Mouse (Mus musculus) stomach, embryonic 14.5 days (tissue): ENCODE results near the gene Stac2. TPM values are rescaled to one million over a fixed set of nuclear protein-coding genes. Genes with fewer than 3 reads are reported as not detected.

ENCODE experiments used
- ATAC-seq: fragments of 200-750 bp; cut with Nextera tagmentation; 2 replicates; pipeline ENCODE4 v1.8.0; 2017; ENCODE audit warnings: low read depth, moderate TSS enrichment; ENCODE audit not compliant: insufficient number of reproducible peaks, insufficient read depth, low FRiP score
- H3K27ac ChIP-seq: fragments of 300-500 bp; sonication (generic); 2 replicates; pipeline ENCODE4 v1.5.1; 2014; ENCODE audit warnings: mild to moderate bottlenecking, low read length, moderate library complexity, mixed read lengths
- H3K27me3 ChIP-seq: fragments of 300-500 bp; sonication (generic); 2 replicates; pipeline ENCODE4 v1.6.1; 2014; ENCODE audit warnings: low read length, control low read depth, mixed read lengths; ENCODE audit not compliant: control insufficient read depth, insufficient read depth
- H3K36me3 ChIP-seq: fragments of 300-500 bp; sonication (generic); 2 replicates; pipeline ENCODE4 v1.6.1; 2014; ENCODE audit warnings: mild to moderate bottlenecking, control low read depth, low read length, moderate library complexity, mixed read lengths; ENCODE audit not compliant: control insufficient read depth, insufficient read depth
- H3K4me1 ChIP-seq: fragments of 300-500 bp; sonication (generic); 2 replicates; pipeline ENCODE4 v1.6.1; 2014; ENCODE audit warnings: low read length, control low read depth, mixed read lengths; ENCODE audit not compliant: control insufficient read depth, insufficient read depth
- H3K4me2 ChIP-seq: fragments of 300-500 bp; sonication (generic); replicated peaks from 2 replicates; pipeline ENCODE4 v1.6.1; 2014; ENCODE audit warnings: low read depth, low read length, control low read depth
- H3K4me3 ChIP-seq: fragments of 300-500 bp; sonication (generic); 2 replicates; pipeline ENCODE4 v1.5.1; 2014; ENCODE audit warnings: low read depth, low read length, control low read depth
- H3K9ac ChIP-seq: fragments of 300-500 bp; sonication (generic); replicated peaks from 2 replicates; pipeline ENCODE4 v1.6.1; 2014; ENCODE audit warnings: low read depth, mild to moderate bottlenecking, control low read depth, low read length, moderate library complexity, mixed read lengths
- H3K9me3 ChIP-seq: fragments of 300-500 bp; sonication (generic); 2 replicates; pipeline ENCODE4 v1.6.1; 2016; ENCODE audit warnings: low read depth, low read length, control low read depth; ENCODE audit not compliant: control insufficient read depth
- WGBS: fragments of 180-500 bp; shearing (Covaris S2); extraction: QIAGEN DNeasy Blood & Tissue Kit; methylation state at CpG from one replicate; pipeline ENCODE4 v1.1.7; 2014; 5-methylcytosine and 5-hydroxymethylcytosine counted together
- polyA plus RNA-seq: library from polyadenylated mRNA; unstranded; fragments of >200 nt; fragmentation: Nextera tagmentation; extraction: Ambion mirVana; gene quantifications from 2 replicates; pipeline ENCODE4 v1.2.1, GENCODE M21; 2014

Stac2 gene
- polyA plus RNA-seq, 1 experiment from 2014 or later = 0.30 TPM

DNA sequence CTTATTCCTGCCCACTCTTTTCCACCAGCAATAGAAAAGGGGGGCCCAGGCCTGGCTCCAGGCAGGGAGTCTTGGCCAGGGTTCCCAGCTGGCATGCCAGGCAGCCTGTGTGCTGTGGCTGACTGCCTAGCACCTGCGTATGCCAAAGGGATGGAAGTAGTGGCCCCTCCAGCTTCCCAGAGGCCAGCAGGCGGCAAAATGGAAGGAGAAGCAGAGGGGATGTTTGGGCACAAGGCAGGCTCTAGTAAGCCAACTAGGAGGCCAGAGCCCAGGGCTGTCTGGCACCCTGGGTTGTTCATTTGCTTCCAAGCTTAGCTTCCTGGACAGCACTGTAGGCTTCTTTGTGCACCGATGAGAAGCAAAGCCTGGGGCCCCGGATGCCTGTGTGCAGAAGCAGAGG lies 5.5 kb downstream of the Stac2 start:
- Histone ChIP-seq H3K4me2 (no peak overlapping the region), H3K4me1 (0 out of 2 replicates have a peak, but pooled peaks cover 7% of the 10 kb centered on the region), H3K9ac (no peak overlapping the region), H3K27me3 (peaks cover 23% of the 10 kb centered on the region), H3K9me3 (no peaks in the 10 kb centered on the region), H3K36me3 (no peaks in the 10 kb centered on the region), H3K27ac (no peak overlapping the region), H3K4me3 (no peak overlapping the region)
- WGBS = 83% methylated on average over 4 of the region's 4 CpGs
- ATAC-seq = no peak

DNA sequence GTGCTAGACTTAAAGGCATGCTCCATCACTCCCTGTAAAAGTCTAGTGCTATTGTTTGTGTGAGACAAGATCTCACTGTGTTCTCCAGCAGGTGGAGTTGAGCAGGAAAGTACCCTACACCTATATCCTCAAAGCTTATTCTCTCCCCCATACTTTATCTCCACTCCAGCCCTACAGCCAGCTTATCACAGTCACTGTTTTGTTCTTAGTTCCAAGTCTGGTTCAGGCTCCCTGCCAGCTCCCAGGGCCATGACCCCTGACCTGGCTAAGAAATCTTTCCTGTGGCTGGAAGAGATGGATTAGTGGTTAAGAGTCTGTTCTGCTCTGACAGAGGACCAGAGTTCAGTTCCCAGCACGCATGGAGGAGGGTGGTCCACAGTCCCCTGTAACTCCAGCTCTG lies 6.8 kb downstream of the Stac2 start:
- no peaks in the 10 kb centered on the region for H3K9me3 ChIP-seq
- H3K4me1 ChIP-seq = no peaks in the 10 kb centered on the region
- H3K4me3 ChIP-seq = no peak overlapping the region
- H3K27ac ChIP-seq = no peak overlapping the region
- peaks cover 10% of the 10 kb centered on the region for H3K27me3 ChIP-seq
- no peak overlapping the region for H3K4me2 ChIP-seq
- H3K9ac ChIP-seq = no peak overlapping the region
- 40% methylated on average over 1 of the region's 1 CpGs for WGBS
- H3K36me3 ChIP-seq = no peaks in the 10 kb centered on the region
- ATAC-seq = no peak

GRCm38 (mm10) chr11:98045596-98045995 lies 7.7 kb downstream of the Stac2 start:
- no peak for ATAC-seq
- WGBS = 65% methylated on average over 4 of the region's 4 CpGs

DNA sequence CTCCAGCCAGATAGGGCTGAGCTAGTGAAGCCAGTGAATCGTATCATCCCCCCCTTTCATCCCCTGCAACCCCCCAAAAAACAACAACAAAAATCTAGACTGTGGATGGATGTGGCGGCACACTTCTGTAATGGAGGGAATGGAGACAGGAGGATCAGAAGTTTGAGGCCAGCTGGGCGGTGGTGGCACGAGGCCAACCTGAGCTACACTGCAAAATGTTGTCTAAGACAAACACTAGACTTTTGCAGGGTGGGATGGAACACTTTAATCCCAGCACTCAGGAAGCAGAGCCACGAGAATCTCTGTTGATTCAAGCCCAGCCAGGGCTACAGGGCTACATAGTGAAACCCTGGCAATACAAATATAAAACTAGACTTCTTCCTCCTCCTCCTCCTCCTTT lies 9.2 kb downstream of the Stac2 start:
- H3K4me3 ChIP-seq = no peak overlapping the region
- no peak overlapping the region for H3K4me2 ChIP-seq
- no peaks in the 10 kb centered on the region for H3K27me3 ChIP-seq
- no peaks in the 10 kb centered on the region for H3K36me3 ChIP-seq
- H3K27ac ChIP-seq = no peak overlapping the region
- H3K9ac ChIP-seq = no peak overlapping the region
- H3K4me1 ChIP-seq = no peaks in the 10 kb centered on the region
- 61% methylated on average over 5 of the region's 5 CpGs for WGBS
- ATAC-seq = no peak
- no peaks in the 10 kb centered on the region for H3K9me3 ChIP-seq

More at GRCm38 (mm10) chr11:98045596-98045995, 7.7 kb downstream of the Stac2 start:
- Histone ChIP-seq H3K4me2 (no peak overlapping the region), H3K9me3 (no peaks in the 10 kb centered on the region), H3K4me1 (no peaks in the 10 kb centered on the region), H3K9ac (no peak overlapping the region), H3K27me3 (peaks cover 1% of the 10 kb centered on the region), H3K4me3 (no peak overlapping the region), H3K36me3 (no peaks in the 10 kb centered on the region), H3K27ac (no peak overlapping the region)

DNA sequence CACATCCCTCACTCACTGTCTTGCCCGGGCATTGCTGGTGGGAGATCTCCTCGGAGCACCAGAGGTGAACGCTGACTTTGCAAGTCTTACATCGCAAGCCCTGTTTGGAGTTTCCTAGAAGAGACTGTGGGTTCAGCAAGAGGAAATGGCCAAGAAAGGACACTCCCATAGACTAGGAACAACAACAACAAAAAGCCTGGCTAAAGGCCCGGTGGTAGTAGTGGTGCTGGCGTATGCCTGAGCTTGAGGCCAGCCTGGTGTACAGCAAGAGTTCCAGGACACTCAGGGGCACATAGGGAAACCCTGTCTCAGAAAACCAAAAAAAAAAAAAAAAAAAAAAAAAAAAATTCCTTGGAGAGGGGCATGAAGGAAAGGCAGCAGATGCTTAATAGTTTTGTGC lies 10.5 kb downstream of the Stac2 start:
- WGBS = 74% methylated on average over 6 of the region's 6 CpGs
- ATAC-seq = no peak

DNA sequence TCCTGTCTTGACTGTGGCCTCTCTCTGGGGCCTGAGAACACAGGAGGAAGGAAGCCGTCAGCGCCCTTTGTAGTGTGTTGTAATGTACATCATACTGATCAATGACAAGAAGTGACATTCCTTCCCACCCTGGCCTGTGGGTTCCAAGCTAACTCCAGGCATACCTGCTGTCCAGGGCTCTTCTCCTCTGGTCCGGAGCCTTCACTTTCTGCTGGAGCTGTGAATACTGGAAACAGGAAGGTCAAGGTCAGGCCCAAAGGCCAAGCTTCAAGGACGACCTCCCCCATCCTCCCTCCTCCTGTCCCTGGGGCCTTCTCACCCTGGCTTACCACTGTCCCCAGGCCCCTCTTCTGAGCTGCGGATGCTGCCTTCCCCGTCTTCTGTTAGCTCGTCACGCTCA lies 12.3 kb downstream of the Stac2 start:
- ATAC-seq = no peak
- whole genome bisulfite sequencing = 77% methylated on average over 8 of the region's 8 CpGs
- no peak overlapping the region for H3K9ac ChIP-seq

More for the DNA sequence above, 10.5 kb downstream of the Stac2 start:
- no peaks in the 10 kb centered on the region for H3K27me3 ChIP-seq
- no peaks in the 10 kb centered on the region for H3K9me3 ChIP-seq
- no peaks in the 10 kb centered on the region for H3K36me3 ChIP-seq
- no peak overlapping the region for H3K4me3 ChIP-seq
- no peak overlapping the region for H3K9ac ChIP-seq
- H3K4me1 ChIP-seq = no peaks in the 10 kb centered on the region
- no peak overlapping the region for H3K27ac ChIP-seq
- H3K4me2 ChIP-seq = no peak overlapping the region

DNA sequence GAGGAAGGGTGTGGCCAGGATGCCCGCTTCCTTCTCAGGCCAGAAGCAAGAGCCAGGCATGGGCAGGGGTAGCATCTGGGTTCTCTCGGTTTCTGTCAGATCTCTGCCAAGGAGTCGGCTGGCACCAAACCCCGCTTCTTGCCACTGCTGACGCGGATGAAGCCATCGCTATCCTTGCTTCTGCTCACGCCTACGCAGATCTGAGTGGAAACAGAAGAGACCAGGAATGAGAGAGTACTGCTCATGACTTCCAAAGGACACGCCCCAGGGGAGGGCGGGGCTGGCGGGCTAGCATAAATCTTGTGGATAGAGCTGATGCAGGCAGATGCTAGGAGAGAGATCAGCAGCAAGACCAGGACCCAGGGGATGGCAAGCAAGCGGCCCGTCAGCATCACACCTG lies 15.4 kb downstream of the Stac2 start:
- no peaks in the 10 kb centered on the region for H3K9me3 ChIP-seq
- H3K27ac ChIP-seq = no peak overlapping the region
- H3K4me3 ChIP-seq = no peak overlapping the region
- no peaks in the 10 kb centered on the region for H3K36me3 ChIP-seq
- WGBS = 57% methylated on average over 14 of the region's 14 CpGs
- H3K4me2 ChIP-seq = no peak overlapping the region
- ATAC-seq = no peak
- H3K4me1 ChIP-seq = peaks cover 9% of the 10 kb centered on the region; the same call in 1 of the 2 replicates
- no peak overlapping the region for H3K9ac ChIP-seq
- no peaks in the 10 kb centered on the region for H3K27me3 ChIP-seq

More for the DNA sequence above, 12.3 kb downstream of the Stac2 start:
- Histone ChIP-seq H3K9me3 (no peaks in the 10 kb centered on the region), H3K4me1 (no peaks in the 10 kb centered on the region), H3K27me3 (no peaks in the 10 kb centered on the region), H3K4me2 (no peak overlapping the region), H3K4me3 (no peak overlapping the region), H3K27ac (no peak overlapping the region), H3K36me3 (no peaks in the 10 kb centered on the region)

DNA sequence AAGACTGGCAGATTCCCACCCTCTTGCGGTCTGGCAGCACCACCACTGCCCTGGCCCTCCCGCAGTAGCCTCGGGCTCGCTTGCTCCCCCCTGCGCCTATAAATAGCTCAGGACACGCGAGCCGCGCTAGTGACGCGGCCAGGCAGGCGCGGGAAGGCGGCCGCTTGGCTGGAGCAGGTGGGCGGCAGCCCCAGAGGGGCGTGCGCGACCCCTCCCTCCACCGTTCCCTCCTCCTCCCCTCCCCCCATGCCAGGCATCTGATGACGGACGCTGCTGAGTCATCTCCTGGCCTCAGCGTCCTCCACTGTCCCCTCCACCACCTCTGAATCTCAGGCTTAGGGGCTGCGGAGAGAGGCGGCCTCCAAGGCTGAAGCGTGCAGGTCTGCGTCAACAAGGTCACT lies 17.3 kb downstream of the Stac2 start:
- under 1% methylated on average over 27 of the region's 27 CpGs for WGBS
- peak overlapping the region; percentile 35 for H3K4me2 ChIP-seq
- ATAC-seq = peak; percentile 66; the same call in 1 of the 2 replicates

GRCm38 (mm10) chr11:98034840-98035239 lies 18.4 kb downstream of the Stac2 start:
- no peak for ATAC-seq
- Histone ChIP-seq H3K36me3 (peaks cover 15% of the 10 kb centered on the region; the same call in 1 of the 2 replicates), H3K9ac (no peak overlapping the region), H3K27me3 (no peaks in the 10 kb centered on the region), H3K4me1 (peaks cover 9% of the 10 kb centered on the region; the same call in 1 of the 2 replicates), H3K4me3 (no peak overlapping the region), H3K9me3 (no peaks in the 10 kb centered on the region), H3K27ac (no peak overlapping the region), H3K4me2 (no peak overlapping the region)
- WGBS = 34% methylated on average over 4 of the region's 4 CpGs

More for the DNA sequence above, 17.3 kb downstream of the Stac2 start:
- H3K9ac ChIP-seq = no peak overlapping the region
- peaks cover 9% of the 10 kb centered on the region; the same call in 1 of the 2 replicates for H3K4me1 ChIP-seq
- H3K27me3 ChIP-seq = no peaks in the 10 kb centered on the region
- H3K9me3 ChIP-seq = no peaks in the 10 kb centered on the region
- peak overlapping the region; percentile 3 for H3K4me3 ChIP-seq
- no peak overlapping the region for H3K27ac ChIP-seq
- H3K36me3 ChIP-seq = peaks cover 3% of the 10 kb centered on the region; the same call in 1 of the 2 replicates
